Mouse (Mus musculus) cerebellum, postnatal 10 days (tissue): ENCODE data around the gene Txk.

Source experiments
- DNase-seq, 2 experiments: peaks; one replicate each; pipeline ENCODE4 v3.0.0; 2021; ENCODE audit warnings: mixed read lengths in 2 of 2

Txk gene

DNA sequence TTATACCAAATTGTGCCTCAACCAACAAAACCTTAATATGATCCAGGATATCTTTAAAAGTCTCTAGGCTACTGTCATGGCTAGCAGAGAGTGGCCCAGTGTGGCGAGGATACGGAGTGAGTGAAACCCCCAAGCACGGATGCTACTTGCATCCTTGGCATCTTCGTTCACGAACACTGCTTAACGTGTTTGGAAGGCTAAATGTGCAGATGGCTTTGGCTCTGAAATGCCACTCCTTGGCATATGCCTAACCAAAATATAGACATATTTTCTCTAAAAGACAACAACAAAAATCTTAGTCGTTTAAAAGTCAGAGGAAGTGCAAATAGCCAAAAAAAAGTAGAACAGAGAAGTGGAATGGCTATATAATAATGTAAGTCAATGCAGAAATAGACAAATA lies 63.0 kb downstream of the Txk start:
- no peak for DNase-seq

DNA sequence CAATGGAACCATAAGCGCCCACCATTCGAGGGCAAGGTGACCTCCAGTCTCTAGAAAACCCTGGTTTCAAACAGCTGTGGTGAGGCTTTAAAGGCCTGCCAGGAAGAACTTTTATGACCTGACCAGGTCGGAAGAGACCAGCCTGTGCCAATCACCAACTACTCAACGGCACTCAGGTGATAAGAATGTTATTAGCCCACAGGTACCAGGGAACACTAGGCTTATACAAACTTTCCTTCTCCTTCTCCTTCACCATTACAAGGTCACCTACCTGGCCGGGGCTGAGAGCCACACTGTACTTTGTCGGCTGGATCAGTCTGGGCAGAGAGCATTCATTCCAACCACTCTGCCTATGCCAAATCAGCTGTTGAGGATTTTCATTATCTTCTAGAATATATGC lies 71.1 kb downstream of the Txk start:
- no peak for DNase-seq

DNA sequence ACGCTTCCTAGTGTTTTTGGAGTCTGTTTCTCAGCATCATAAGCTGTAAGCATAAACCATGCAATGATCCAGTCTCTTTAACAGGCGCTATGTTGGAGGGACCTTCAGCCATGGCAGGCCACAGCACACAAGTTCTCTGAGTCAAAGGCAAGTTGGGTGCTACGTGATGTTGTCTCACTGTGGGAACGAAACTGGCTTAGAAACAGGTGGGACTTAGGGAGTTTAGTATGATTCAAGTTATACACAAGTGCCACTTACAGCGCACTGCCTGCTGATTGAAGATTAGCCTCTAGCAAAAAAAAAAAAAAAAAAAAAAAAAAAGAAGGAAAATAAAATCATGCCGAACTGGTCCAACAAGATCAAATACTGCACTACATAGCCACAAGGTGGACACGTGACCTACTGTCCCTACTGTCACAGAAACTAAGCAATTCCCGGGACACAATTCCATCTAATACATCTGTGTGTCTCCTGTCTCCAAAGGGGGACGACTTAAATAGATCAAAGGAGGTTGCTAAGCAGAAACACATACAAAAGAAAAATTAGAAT lies 77.5 kb downstream of the Txk start:
- DNase-seq, result no peak

DNA sequence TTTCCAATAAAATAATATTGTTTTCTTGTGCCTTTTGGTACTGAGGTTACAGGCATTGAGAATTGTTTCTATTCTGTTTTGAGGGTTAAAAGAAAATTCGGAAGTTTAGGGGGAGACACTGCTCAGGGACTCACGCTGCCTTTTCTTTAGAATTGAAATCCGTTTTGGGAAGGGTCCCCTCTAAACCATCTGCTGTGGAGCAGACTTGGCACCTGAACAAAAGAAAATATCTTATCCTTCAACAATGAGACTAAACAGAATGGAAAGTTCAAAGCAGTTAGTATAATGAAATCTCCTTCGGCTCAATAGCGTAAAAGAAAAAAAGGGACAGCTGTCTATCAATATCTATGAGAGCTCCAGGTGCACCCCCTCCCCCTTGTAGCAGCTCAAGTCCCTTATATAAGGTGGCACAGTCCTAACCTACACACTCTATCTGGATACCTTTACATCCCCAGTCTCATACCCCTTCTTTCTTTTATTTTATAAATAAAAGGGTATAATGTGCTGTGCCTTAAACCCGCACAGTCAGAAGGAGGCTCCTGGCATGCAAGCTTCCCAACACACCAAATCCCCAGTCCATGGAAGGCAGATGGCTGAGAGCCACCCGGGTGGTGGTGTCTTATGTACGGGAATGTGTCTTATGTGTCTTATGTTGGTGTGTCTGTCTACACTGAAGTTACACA lies 81.4 kb downstream of the Txk start:
- peak; percentile 27 to 31 for DNase-seq

- peak; percentile 68 to 80 for DNase-seq
Observed at GRCm38 (mm10) chr5:72668351-72668750, 84.2 kb downstream of the Txk start.

DNA sequence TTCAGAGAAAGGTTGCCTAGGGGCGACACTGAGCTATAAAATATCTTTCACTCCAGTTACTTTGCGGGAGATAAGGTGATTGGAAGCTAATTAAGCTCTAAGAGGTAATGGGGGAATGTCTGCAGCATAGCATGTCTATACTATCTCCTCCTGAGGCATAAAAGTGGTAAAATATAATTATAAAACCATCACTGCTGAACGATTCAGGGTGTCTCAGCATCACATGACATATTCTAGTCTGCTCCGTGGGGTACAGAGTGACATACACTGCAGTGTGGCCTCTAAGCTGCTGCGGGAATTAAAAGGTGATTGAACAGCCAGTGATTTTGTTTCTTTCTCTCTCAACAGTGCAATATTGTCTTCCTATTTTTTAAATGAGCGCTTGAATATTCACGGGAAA lies 86.1 kb downstream of the Txk start:
- DNase-seq, result no peak

DNA sequence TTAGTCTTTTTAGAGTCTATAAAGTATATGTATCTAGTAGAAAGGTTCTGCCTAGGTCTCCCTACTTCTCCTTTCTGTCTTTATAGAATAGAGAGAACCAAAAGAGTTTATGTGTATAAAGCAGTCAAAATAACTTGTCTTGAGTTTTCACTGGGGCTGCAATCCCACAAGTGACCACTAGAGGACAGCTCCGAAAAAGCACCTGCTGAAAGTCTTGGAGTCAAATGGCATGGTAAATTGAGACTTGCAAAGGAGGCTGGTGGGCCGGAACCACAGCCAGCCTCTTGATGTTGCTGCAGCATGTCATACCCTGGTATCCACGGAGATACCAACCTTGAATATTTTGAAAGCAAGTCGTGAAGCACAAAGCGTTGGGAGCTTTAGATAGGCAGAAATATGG lies 87.3 kb downstream of the Txk start:
- DNase-seq, result peak; percentile 72 to 81

- no peak for DNase-seq
Observed at GRCm38 (mm10) chr5:72664854-72665253, 87.7 kb downstream of the Txk start.

- no peak for DNase-seq
Observed at GRCm38 (mm10) chr5:72664126-72664525, 88.5 kb downstream of the Txk start.

DNA sequence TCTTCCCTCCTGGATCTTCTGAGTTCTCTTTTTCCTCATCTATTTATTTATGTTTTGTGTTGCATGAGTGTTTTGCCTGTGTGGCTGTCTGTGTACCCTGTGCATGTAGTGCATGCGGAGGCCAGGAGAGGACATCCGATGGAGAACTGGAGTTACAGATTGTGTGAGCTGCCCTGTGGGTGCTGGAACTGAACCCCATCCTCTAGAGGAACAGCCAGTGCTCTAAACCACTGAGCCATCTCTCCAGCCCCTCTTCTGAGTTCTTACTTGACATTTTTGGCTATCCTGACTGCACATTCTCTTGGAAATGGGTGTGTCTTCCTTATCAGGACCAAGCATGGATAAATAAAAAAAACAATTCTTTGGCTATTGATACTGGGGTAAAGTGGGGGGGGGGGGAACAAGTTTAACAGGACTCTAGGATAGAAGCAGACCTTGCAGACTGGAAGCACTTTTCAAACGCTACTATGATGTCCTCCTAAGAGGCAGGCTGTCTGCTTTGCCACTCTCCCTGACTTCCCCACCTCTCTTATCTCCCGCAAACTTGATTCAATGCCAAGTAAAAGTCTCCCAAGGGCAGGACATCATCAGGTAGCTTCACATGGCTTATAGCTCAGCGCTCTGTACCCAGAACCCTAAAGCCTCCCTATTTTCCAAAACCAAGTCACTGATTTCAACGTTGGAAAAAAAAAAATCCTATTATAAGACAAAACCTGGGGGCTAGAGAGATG lies 91.4 kb downstream of the Txk start:
- DNase-seq, result no peak

- DNase-seq, result no peak
Observed at GRCm38 (mm10) chr5:72658375-72658774, 94.2 kb downstream of the Txk start.

- no peak for DNase-seq
Observed at GRCm38 (mm10) chr5:72656270-72656791, 96.2 kb downstream of the Txk start.

DNA sequence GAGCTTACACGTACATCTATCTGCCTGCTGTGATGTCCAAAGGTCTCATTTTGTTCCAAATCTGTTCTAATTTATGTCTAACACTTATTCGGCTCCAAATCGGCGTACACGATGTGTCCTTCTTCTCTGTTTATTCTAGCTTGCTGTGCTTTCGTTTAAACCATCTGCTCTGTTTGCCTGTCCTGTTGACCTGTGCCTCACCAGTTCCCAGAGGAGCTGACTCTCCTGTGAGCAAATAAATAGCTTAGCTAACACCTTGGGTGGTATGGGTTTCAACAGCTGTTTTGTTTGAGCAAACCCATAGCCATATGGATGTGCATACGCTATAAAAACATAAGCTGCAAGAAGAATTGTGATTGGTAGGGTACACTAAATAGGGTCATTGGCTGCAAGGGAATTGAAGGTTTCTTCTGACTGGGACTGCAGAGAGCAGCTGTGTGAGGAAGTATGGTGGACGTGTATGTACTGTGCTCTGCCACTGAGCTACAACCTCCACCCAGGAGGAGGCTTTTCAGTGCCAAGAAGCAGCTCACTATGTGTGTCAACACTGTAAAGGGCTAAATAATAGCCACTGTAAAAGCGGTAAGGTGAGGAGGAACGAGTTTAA lies 99.4 kb downstream of the Txk start:
- no peak for DNase-seq

DNA sequence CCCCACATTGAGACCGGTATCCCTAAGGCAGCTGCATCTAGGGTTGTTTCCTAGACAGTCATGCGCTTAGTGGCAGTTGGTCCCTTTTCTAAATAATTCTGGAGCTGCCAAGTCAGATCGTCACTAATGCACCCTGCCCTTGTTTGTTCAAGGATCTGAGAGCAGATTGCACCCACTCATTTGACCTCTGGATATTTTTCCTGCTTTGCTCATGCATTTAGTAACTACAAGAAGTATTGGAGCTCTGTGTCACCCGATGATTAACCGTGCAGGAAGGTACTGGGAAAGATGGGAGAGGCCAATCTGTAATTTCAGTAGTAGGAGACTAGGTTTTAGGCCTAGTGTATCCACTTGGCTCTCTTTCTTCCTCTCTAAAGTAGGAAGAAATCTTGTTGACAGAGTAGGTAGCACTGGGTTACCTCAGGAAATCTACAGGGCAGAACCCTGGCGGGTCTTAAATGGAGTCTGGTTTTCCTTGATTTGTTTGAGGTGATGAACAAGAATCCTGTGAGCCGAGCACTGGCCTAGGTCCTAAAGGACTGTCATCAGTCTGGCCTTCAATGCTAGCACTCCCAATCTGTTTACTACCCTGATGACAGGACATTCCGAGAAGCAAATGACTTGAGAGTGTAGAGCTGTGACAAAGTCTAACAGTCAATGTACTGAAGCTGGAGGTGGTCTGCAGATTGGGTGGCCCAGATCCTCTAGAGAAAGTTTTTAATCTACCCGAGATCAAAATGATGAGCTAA lies 103.4 kb downstream of the Txk start:
- no peak for DNase-seq

DNA sequence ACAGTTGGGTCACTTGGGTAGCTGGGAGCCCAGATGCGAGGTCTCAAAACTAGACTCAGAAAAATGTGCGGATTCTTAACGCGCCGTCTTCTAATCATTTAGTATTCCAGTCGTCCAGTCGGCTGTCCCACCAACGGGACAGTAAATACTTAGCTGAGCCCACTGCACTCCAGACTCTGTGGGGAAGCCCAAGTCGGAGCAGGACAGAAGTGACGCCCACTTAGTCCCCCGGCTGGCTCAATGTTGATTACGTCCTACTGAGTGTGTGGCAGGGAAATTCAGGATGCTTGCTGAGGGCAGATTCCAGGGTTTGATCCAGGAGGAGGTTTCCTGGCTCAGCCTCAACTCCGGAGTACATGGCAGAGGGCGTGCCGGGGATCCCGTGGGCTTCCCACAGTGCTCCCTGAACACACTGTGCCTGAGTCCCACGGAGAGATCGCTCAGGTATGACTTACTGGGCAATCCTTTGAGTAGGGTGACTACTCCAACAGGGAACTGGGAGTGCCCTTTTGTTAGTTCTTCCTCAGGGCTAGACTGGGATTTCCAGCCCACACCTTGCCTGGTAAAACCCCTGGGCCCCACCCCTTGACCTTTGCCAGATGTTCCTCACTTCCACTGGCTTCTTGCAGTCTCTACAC lies 104.5 kb downstream of the Txk start:
- DNase-seq, result no peak

DNA sequence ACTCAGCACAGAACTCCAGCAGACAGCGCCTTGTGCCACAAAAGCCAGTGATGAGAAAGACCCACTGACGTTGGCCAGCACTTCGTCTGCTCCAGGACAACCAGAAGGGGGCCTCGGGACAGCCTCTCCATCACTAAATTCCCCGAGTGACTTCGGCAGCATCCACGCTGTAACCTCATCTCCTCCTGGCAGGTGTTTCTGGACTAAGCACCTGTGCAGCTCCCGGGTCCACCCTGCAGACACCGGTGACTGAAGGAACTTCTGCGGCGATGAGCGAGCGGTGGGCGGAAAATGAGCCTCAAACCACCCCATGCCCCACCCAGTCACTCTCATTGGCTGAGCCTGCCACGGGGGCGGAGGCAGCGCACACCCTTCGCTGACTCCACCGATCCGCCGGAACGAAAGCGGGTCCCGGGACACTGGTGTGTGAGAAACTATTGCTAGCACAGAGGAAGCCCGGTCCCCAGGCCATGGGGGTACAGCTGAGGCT lies 105.1 kb downstream of the Txk start, which contains the start of gene Nipal1:
Gene Nipal1, plus strand, starts transcription at position 378 of the 490 bp plus-strand sequence.
- DNase-seq, result peak; percentile 61 to 64

- no peak for DNase-seq
Observed at GRCm38 (mm10) chr5:72646996-72647395, 105.6 kb downstream of the Txk start.

DNA sequence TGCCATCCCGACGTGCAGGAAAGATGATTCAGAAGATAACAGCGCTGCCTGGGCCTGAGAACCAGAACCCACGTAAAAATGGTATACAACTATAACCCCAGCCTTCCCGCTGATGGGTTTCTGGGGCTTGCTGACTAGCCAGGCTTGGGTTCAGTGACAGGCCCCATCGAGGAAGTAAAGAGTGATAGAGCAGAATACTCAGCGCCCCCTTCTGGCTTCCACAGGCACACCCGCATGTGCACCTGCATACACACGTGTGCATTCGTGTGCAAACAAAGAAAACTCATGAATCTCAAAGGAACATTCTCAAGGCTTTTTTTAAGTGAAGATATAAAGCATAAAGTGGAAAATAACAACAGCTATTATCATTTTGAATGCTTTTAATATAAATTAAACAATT lies 106.4 kb downstream of the Txk start:
- no peak for DNase-seq
